Mouse (Mus musculus): ENCODE measurements around the gene Bicc1. TPM values are rescaled to one million over a fixed set of nuclear protein-coding genes. Genes with fewer than 3 reads are reported as not detected.
"Not testable (repeated sequence)": the region's sequence is repeated elsewhere in the genome, so short reads cannot be mapped to it uniquely, and the experiment has no call there.

The Bicc1 gene
- polyA plus RNA-seq, 1 experiment from 2014 or later: 65.7 TPM

DNA sequence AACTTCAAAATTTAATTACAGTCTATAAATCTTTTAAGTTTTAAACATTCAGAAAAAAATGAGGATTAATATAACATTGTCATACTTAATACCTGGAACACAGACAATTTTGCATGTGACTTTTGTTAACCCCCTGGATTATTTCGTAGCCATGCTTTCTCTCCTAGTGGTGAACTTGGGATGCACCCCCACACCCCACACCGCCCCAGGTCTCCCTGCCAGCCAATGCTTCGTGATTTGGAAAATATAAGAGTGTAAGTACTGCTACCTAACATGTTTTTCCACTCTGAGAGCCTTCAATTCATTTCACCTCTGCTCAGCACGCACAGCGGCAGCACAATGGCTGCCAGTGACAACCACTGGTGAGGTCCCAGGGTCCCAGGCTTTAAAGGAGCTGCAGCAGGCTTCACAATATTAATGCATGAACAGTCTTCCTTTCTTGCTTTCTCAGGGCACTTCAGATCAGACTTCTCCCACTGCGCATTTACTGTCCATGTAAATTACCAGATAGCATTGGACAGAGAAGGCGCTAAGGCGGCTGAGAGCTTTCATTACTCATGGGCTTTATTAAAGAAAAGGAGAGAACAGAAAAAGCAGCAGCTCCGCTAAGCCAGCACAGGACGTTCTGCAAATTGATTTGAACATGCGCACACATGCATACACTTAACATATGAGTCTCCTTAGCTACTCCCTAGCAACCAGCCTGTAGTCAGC is 207.3 kb downstream of the Bicc1 start:
- ATAC-seq (replicated peaks; ENCODE audit: low FRiP score, low read depth) (no peak), DNase-seq (ENCODE audit: low spot score) (no peak)
- TF ChIP-seq CTCF (IDR thresholded peaks at IDR 0.05; ENCODE audit: low read depth): no peak
- Histone ChIP-seq H3K4me2 (ENCODE audit: low read length) (no peak overlapping the region), H3K36me3 (ENCODE audit: insufficient read depth, low read length) (peaks cover 28% of the 10 kb centered on the region; the same call in 1 of the 2 replicates), H3K27me3 (ENCODE audit: insufficient read depth, low read length) (no peaks in the 10 kb centered on the region), H3K9ac (ENCODE audit: low read depth, low read length) (no peak overlapping the region), H3K4me1 (replicated peaks; ENCODE audit: insufficient read depth, low read length) (no peaks in the 10 kb centered on the region), H3K27ac (no peak overlapping the region), H3K9me3 (replicated peaks; ENCODE audit: low read length) (no peaks in the 10 kb centered on the region), H3K4me3 (replicated peaks; ENCODE audit: low read depth, low read length) (no peak overlapping the region)
- WGBS: 77% methylated on average over 11 of the region's 11 CpGs

DNA sequence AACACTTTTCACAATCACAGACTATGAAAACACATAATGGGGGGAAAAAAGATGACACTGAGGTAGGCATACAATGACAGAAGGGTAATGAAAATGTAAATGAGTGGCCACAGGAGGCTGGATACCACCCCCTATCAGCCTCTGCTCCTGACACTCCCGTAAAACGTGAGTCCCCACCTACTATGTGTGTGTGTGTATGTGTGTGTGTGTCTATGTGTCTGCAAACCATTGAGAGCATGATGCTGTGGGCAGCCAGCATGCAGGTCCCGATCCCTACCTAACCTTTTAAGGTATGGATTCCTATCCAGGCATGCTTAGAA is 209.4 kb downstream of the Bicc1 start:
- Histone ChIP-seq H3K36me3 (ENCODE audit: insufficient read depth, low read length) (peaks cover 21% of the 10 kb centered on the region; the same call in 1 of the 2 replicates), H3K9me3 (replicated peaks; ENCODE audit: low read length) (no peaks in the 10 kb centered on the region), H3K27ac (no peak overlapping the region), H3K27me3 (ENCODE audit: insufficient read depth, low read length) (no peaks in the 10 kb centered on the region), H3K4me2 (ENCODE audit: low read length) (no peak overlapping the region; the same call in 1 of the 2 replicates), H3K4me1 (replicated peaks; ENCODE audit: insufficient read depth, low read length) (no peaks in the 10 kb centered on the region), H3K9ac (ENCODE audit: low read depth, low read length) (no peak overlapping the region), H3K4me3 (replicated peaks; ENCODE audit: low read depth, low read length) (no peak overlapping the region)
- no peak for DNase-seq (ENCODE audit: low spot score)
- no peak for TF ChIP-seq CTCF (IDR thresholded peaks at IDR 0.05; ENCODE audit: low read depth)
- no peak for ATAC-seq (replicated peaks; ENCODE audit: low FRiP score, low read depth)
- 47% methylated on average over 3 of the region's 3 CpGs for WGBS

DNA sequence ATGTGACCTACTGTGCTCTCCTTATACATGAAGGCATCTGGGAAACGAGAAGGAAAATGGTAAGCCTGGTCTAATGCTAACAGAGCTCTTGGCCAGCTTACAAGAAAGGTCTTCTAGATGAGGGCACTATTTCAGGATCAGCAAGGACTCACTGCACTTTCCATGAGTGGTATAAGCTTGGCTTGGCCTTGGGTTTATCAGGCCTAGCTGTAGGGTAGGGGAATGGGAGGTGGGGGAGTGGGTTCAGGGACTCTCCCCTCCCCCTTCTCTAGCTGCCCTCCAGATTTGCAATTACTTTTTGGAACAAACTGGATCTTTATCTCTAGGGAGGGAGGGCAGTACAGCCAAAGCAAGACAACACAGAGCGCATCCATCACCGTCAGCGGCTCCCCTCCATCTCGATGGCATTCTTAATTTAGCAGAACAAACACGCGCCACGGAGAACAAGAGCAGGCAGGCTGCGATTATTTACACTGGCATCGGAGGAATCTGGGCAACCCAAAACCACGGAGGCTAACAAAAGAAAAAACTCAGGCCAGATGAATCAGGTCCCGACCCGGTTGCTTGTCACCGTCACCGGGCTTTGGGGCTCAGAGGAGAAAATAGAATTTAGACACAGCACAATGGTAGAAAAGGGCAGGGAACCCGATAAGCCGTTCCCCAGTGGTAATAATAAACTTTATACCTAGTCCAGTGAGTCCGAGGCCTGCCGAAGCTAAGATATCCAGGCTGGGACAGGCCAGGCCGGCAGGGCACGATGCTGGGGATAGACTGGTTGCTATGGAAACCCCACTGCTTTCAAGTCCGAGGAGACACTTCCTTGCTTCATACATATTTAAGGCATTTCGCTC is 210.0 kb downstream of the Bicc1 start:
- Histone ChIP-seq H3K4me1 (replicated peaks; ENCODE audit: insufficient read depth, low read length) (no peaks in the 10 kb centered on the region), H3K9ac (ENCODE audit: low read depth, low read length) (no peak overlapping the region), H3K27me3 (ENCODE audit: insufficient read depth, low read length) (no peaks in the 10 kb centered on the region), H3K4me3 (replicated peaks; ENCODE audit: low read depth, low read length) (no peak overlapping the region), H3K9me3 (replicated peaks; ENCODE audit: low read length) (no peaks in the 10 kb centered on the region), H3K4me2 (ENCODE audit: low read length) (no peak overlapping the region; the same call in 1 of the 2 replicates), H3K27ac (no peak overlapping the region), H3K36me3 (ENCODE audit: insufficient read depth, low read length) (peaks cover 27% of the 10 kb centered on the region; the same call in 1 of the 2 replicates)
- ATAC-seq (replicated peaks; ENCODE audit: low FRiP score, low read depth): peak; percentile 7; the same call in 1 of the 2 replicates
- no peak for TF ChIP-seq CTCF (IDR thresholded peaks at IDR 0.05; ENCODE audit: low read depth)
- 28% methylated on average over 23 of the region's 23 CpGs for WGBS
- DNase-seq (ENCODE audit: low spot score): peak; percentile 57

DNA sequence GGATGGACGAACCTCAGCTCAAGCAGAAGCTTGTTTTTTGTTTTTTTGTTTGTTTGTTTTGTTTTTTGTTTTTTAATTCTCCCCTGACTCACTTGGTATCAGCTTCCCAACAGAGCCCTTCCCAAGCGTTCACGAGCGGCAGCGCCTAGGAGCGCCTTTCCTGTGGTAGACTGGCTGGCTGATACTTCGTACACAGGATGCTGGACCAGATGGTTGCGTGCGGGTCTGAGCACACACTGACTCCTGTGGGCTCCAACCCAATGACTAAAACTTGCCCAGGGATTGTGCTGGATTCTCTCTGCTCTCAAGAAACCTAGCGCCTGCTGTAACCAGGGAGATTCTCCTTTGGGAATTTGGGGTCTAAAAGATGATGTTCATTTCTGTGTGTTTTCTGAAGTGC is 211.2 kb downstream of the Bicc1 start:
- Histone ChIP-seq H3K27me3 (ENCODE audit: insufficient read depth, low read length) (no peaks in the 10 kb centered on the region), H3K4me1 (replicated peaks; ENCODE audit: insufficient read depth, low read length) (no peaks in the 10 kb centered on the region), H3K36me3 (ENCODE audit: insufficient read depth, low read length) (peaks cover 39% of the 10 kb centered on the region; the same call in 1 of the 2 replicates), H3K27ac (no peak overlapping the region), H3K9ac (ENCODE audit: low read depth, low read length) (no peak overlapping the region), H3K4me2 (ENCODE audit: low read length) (no peak overlapping the region), H3K9me3 (replicated peaks; ENCODE audit: low read length) (no peaks in the 10 kb centered on the region), H3K4me3 (replicated peaks; ENCODE audit: low read depth, low read length) (no peak overlapping the region)
- ATAC-seq (replicated peaks; ENCODE audit: low FRiP score, low read depth): no peak
- 96% methylated on average over 10 of the region's 10 CpGs for WGBS
- TF ChIP-seq CTCF (IDR thresholded peaks at IDR 0.05; ENCODE audit: low read depth): no peak
- no peak for DNase-seq (ENCODE audit: low spot score)

DNA sequence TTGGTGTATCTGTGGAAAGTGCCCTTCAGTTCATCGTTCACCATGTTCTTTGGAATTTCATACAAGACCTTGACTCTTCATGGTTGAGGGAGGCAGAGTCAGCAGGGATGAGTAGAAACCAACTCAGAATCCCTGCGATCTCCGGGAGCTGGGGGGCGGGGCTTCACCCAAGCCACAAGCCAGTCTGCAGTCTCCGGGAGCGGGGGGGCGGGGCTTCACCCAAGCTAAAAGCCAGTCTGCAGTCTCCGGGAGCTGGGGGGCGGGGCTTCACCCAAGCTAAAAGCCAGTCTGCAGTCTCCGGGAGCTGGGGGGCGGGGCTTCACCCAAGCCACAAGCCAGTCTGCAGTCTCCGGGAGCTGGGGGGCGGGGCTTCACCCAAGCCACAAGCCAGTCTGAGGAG is 213.4 kb downstream of the Bicc1 start:
- peaks cover 46% of the 10 kb centered on the region for H3K36me3 ChIP-seq (ENCODE audit: insufficient read depth, low read length)
- not testable (repeated sequence) for H3K27ac ChIP-seq; ATAC-seq (replicated peaks; ENCODE audit: low FRiP score, low read depth); H3K4me1 ChIP-seq (replicated peaks; ENCODE audit: insufficient read depth, low read length); DNase-seq (ENCODE audit: low spot score); H3K27me3 ChIP-seq (ENCODE audit: insufficient read depth, low read length); H3K9me3 ChIP-seq (replicated peaks; ENCODE audit: low read length); H3K9ac ChIP-seq (ENCODE audit: low read depth, low read length); H3K4me2 ChIP-seq (ENCODE audit: low read length); H3K4me3 ChIP-seq (replicated peaks; ENCODE audit: low read depth, low read length)
- 91% methylated on average over 13 of the region's 13 CpGs for WGBS

DNA sequence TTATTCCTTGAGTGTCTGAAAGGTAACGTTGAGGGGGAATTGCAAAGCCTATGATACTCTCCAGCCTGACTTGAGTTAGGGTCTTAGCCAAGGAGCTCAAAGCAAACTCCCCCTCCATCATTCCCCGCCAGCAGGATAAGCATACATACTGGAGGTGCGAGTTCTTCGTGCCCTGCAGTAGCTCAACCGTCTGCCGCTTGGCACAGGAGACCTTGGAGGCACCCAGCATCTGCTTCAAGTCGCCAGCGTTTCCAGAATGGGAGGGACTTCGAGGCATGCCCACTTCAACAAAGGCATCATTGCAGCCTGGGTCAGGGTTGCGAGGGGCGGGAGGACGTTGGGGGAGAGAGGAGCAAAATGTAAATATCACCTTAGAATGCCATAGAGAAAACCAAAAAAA is 214.4 kb downstream of the Bicc1 start:
- H3K9me3 ChIP-seq (replicated peaks; ENCODE audit: low read length): no peaks in the 10 kb centered on the region
- H3K4me2 ChIP-seq (ENCODE audit: low read length): no peak overlapping the region
- WGBS: 91% methylated on average over 12 of the region's 12 CpGs
- peaks cover 49% of the 10 kb centered on the region for H3K36me3 ChIP-seq (ENCODE audit: insufficient read depth, low read length)
- H3K27me3 ChIP-seq (ENCODE audit: insufficient read depth, low read length): no peaks in the 10 kb centered on the region
- H3K4me1 ChIP-seq (replicated peaks; ENCODE audit: insufficient read depth, low read length): no peaks in the 10 kb centered on the region
- ATAC-seq (replicated peaks; ENCODE audit: low FRiP score, low read depth) (no peak), DNase-seq (ENCODE audit: low spot score) (no peak)
- no peak overlapping the region for H3K4me3 ChIP-seq (replicated peaks; ENCODE audit: low read depth, low read length)
- H3K27ac ChIP-seq: no peak overlapping the region
- no peak overlapping the region for H3K9ac ChIP-seq (ENCODE audit: low read depth, low read length)
- no peak for TF ChIP-seq CTCF (IDR thresholded peaks at IDR 0.05; ENCODE audit: low read depth)

Measured in kidney, postnatal 0 days (tissue).